8 mouse cellular contexts compared by ENCODE assay signal in genomic region chr12:108894432-108894816, GRCm38 (mm10). TPM values are rescaled to one million over a fixed set of nuclear protein-coding genes. Genes with fewer than 3 reads are reported as not detected.
DNase-seq lines count a peak whose midpoint lies in the region; ATAC-seq and TF ChIP-seq lines count a peak whose summit lies in the region.

No protein-coding gene starts in this region.

- no peaks in the 10 kb centered on the region for H3K9me3 ChIP-seq in heart, embryonic 10.5 days
- no peaks in the 10 kb centered on the region for H3K9me3 ChIP-seq in forebrain, embryonic 12.5 days
- no peaks in the 10 kb centered on the region for H3K9me3 ChIP-seq in liver, embryonic 13.5 days (replicated peaks)

- 0 out of 2 replicates have a peak, but pooled peaks have one; percentile 12 for ATAC-seq in forebrain, embryonic 12.5 days (ENCODE audit: low FRiP score)
- ATAC-seq in liver, embryonic 13.5 days (ENCODE audit: low read depth): peak; percentile 3

- no peak for TF ChIP-seq CTCF in C2C12 (IDR thresholded peaks at IDR 0.05; ENCODE audit: control insufficient read depth, insufficient read depth, insufficient read length)

- H3K27ac ChIP-seq in heart, embryonic 10.5 days: peak overlapping the region; percentile 89
- H3K27ac ChIP-seq in forebrain, embryonic 12.5 days: no peak overlapping the region
- H3K27ac ChIP-seq in liver, embryonic 13.5 days: peak overlapping the region; percentile 64

- peaks cover 28% of the 10 kb centered on the region for H3K79me3 ChIP-seq in C2C12 (ENCODE audit: low read depth)

- peak overlapping the region; percentile 88 for H3K4me2 ChIP-seq in forebrain, embryonic 12.5 days
- H3K4me2 ChIP-seq in liver, embryonic 13.5 days: peak overlapping the region; percentile 92

- peaks cover 17% of the 10 kb centered on the region for H3K4me1 ChIP-seq in heart, embryonic 10.5 days
- H3K4me1 ChIP-seq in forebrain, embryonic 12.5 days: peaks cover 22% of the 10 kb centered on the region
- H3K4me1 ChIP-seq in liver, embryonic 13.5 days (replicated peaks): peaks cover 26% of the 10 kb centered on the region

- DNase-seq in heart, embryonic 10.5 days (ENCODE audit: low spot score): no peak
- no peak for DNase-seq in heart, adult 9 months (ENCODE audit: low spot score in 2 of 2)
- no peak for DNase-seq in liver, embryonic 13.5 days
- DNase-seq in natural killer cell, adult 2 months (ENCODE audit: low spot score in 2 of 2): no peak
- DNase-seq in layer of hippocampus, adult 9-11 months: no peak
- no peak for DNase-seq in urinary bladder, postnatal 14 days (ENCODE audit: low spot score)

- 1% methylated on average over 7 of the region's 7 CpGs for WGBS in heart, embryonic 10.5 days
- under 1% methylated on average over 7 of the region's 7 CpGs for WGBS in forebrain, embryonic 12.5 days
- under 1% methylated on average over 7 of the region's 7 CpGs for WGBS in liver, embryonic 13.5 days (ENCODE audit: insufficient replicate concordance)

- peak overlapping the region; percentile 66 for H3K9ac ChIP-seq in forebrain, embryonic 12.5 days
- H3K9ac ChIP-seq in liver, embryonic 13.5 days: peak overlapping the region; percentile 82

- no peaks in the 10 kb centered on the region for H3K27me3 ChIP-seq in heart, embryonic 10.5 days (ENCODE audit: insufficient read depth, poor library complexity, severe bottlenecking)
- H3K27me3 ChIP-seq in C2C12 (ENCODE audit: control insufficient read depth, insufficient read depth, insufficient read length): no peaks in the 10 kb centered on the region
- H3K27me3 ChIP-seq in forebrain, embryonic 12.5 days: no peaks in the 10 kb centered on the region
- no peaks in the 10 kb centered on the region for H3K27me3 ChIP-seq in liver, embryonic 13.5 days

- peak overlapping the region; percentile 91 for H3K4me3 ChIP-seq in heart, embryonic 10.5 days
- H3K4me3 ChIP-seq in C2C12 (ENCODE audit: insufficient read depth, poor library complexity, severe bottlenecking): peak overlapping the region; percentile 79
- peak overlapping the region; percentile 93 for H3K4me3 ChIP-seq in forebrain, embryonic 12.5 days (replicated peaks)
- peak overlapping the region; percentile 85 for H3K4me3 ChIP-seq in liver, embryonic 13.5 days (replicated peaks)

- H3ac ChIP-seq in C2C12 (ENCODE audit: control insufficient read depth, insufficient read length, low read depth): peak overlapping the region; percentile 88

- H3K36me3 ChIP-seq in heart, embryonic 10.5 days: peaks cover 16% of the 10 kb centered on the region; the same call in 1 of the 2 replicates
- H3K36me3 ChIP-seq in C2C12 (ENCODE audit: control insufficient read depth, insufficient read depth): peaks cover 28% of the 10 kb centered on the region
- H3K36me3 ChIP-seq in forebrain, embryonic 12.5 days (replicated peaks): peaks cover 11% of the 10 kb centered on the region; the same call in 1 of the 2 replicates
- peaks cover 13% of the 10 kb centered on the region for H3K36me3 ChIP-seq in liver, embryonic 13.5 days

- peaks cover 56% of the 10 kb centered on the region for H3K79me2 ChIP-seq in C2C12 (ENCODE audit: control insufficient read depth, insufficient read depth)

TF ChIP-seq in C2C12, 6 proteins besides CTCF, POLR2A, EP300 and RAD21:
- TF ChIP-seq MYOG (IDR thresholded peaks at IDR 0.05; ENCODE audit: control insufficient read depth, extremely low read depth, insufficient read length): no peak
- TF ChIP-seq MYOD1 (IDR thresholded peaks at IDR 0.05; ENCODE audit: control insufficient read depth, insufficient read length, low read depth): no peak
- no peak for TF ChIP-seq USF1 (IDR thresholded peaks at IDR 0.05; ENCODE audit: low read depth)
- TF ChIP-seq MAX (IDR thresholded peaks at IDR 0.05): no peak
- TF ChIP-seq FOSL1 (IDR thresholded peaks at IDR 0.05; ENCODE audit: insufficient read depth, low read length, poor library complexity, severe bottlenecking): no peak

RNA-seq across cellular contexts. Expression of gene Wars, which starts 0.5 kb away (rescaled TPM):
- 96.2 and 103 TPM in 2 replicates for polyA plus RNA-seq in heart, embryonic 10.5 days (2016; fragmentation: Nextera tagmentation; extraction: Ambion mirVana)
- 65.8 TPM for polyA plus RNA-seq in C2C12 (2012; fragmentation: generic; extraction: Trizol)
- 126 and 130 TPM in 2 replicates for polyA plus RNA-seq in forebrain, embryonic 12.5 days (2016; fragmentation: Nextera tagmentation; extraction: Ambion mirVana)
- 39.6 and 48.0 TPM in 2 replicates for polyA plus RNA-seq in liver, embryonic 13.5 days (2015; fragmentation: Nextera tagmentation; extraction: Ambion mirVana)

RNA-seq across cellular contexts. Expression of gene Wdr25, which starts 1.0 kb away (rescaled TPM):
- 7.1 and 8.4 TPM in 2 replicates for polyA plus RNA-seq in heart, embryonic 10.5 days (2016; fragmentation: Nextera tagmentation; extraction: Ambion mirVana)
- 9.4 TPM for polyA plus RNA-seq in C2C12 (2012; fragmentation: generic; extraction: Trizol)
- polyA plus RNA-seq in forebrain, embryonic 12.5 days (2016; fragmentation: Nextera tagmentation; extraction: Ambion mirVana): 7.2 and 7.6 TPM in 2 replicates
- 2.7 TPM in 2 replicates for polyA plus RNA-seq in liver, embryonic 13.5 days (2015; fragmentation: Nextera tagmentation; extraction: Ambion mirVana)

RNA-seq across cellular contexts. Expression of gene Slc25a47, which starts 58.6 kb away (rescaled TPM):
- polyA plus RNA-seq in heart, embryonic 10.5 days (2016; fragmentation: Nextera tagmentation; extraction: Ambion mirVana): 7.0 and 7.3 TPM in 2 replicates
- 2.4 TPM for polyA plus RNA-seq in C2C12 (2012; fragmentation: generic; extraction: Trizol)
- 11.3 and 11.7 TPM in 2 replicates for polyA plus RNA-seq in forebrain, embryonic 12.5 days (2016; fragmentation: Nextera tagmentation; extraction: Ambion mirVana)
- 2.0 and 2.5 TPM in 2 replicates for polyA plus RNA-seq in liver, embryonic 13.5 days (2015; fragmentation: Nextera tagmentation; extraction: Ambion mirVana)

RNA-seq across cellular contexts. Expression of gene Slc25a29, which starts 58.7 kb away (rescaled TPM):
- 5.5 and 6.8 TPM in 2 replicates for polyA plus RNA-seq in heart, embryonic 10.5 days (2016; fragmentation: Nextera tagmentation; extraction: Ambion mirVana)
- 5.5 TPM for polyA plus RNA-seq in C2C12 (2012; fragmentation: generic; extraction: Trizol)
- 15.8 and 17.0 TPM in 2 replicates for polyA plus RNA-seq in forebrain, embryonic 12.5 days (2016; fragmentation: Nextera tagmentation; extraction: Ambion mirVana)
- 0.98 and 1.0 TPM in 2 replicates for polyA plus RNA-seq in liver, embryonic 13.5 days (2015; fragmentation: Nextera tagmentation; extraction: Ambion mirVana)
